Mouse (Mus musculus) hindbrain, embryonic 11.5 days (tissue): Measurements from ENCODE around the gene Stk32c. TPM values are rescaled to one million over a fixed set of nuclear protein-coding genes. Genes with fewer than 3 reads are reported as not detected.

ENCODE experiments used
- ATAC-seq: fragments of 200-750 bp; cut with Nextera tagmentation; 2 replicates; pipeline ENCODE4 v1.8.0; 2017; ENCODE audit warnings: mild to moderate bottlenecking, moderate TSS enrichment, moderate library complexity; ENCODE audit not compliant: low FRiP score
- DNase-seq: peaks from one replicate; pipeline ENCODE4 v3.0.0-alpha.2; 2015; ENCODE audit warnings: low spot score
- H3K27ac ChIP-seq: fragments of 300-500 bp; sonication (generic); 2 replicates; pipeline ENCODE4 v1.5.1; 2014; ENCODE audit warnings: mild to moderate bottlenecking, low read depth, low read length
- H3K27me3 ChIP-seq: fragments of 300-500 bp; sonication (generic); 2 replicates; pipeline ENCODE4 v1.6.1; 2014; ENCODE audit warnings: mild to moderate bottlenecking, low read length, moderate library complexity, mixed read lengths; ENCODE audit not compliant: control insufficient read depth, insufficient read depth
- H3K36me3 ChIP-seq: fragments of 300-500 bp; sonication (generic); 2 replicates; pipeline ENCODE4 v1.6.1; 2014; ENCODE audit warnings: mild to moderate bottlenecking, low read length, moderate library complexity, mixed read lengths; ENCODE audit not compliant: control insufficient read depth, insufficient read depth
- H3K4me1 ChIP-seq: fragments of 300-500 bp; sonication (generic); replicated peaks from 2 replicates; pipeline ENCODE4 v1.6.1; 2014; ENCODE audit warnings: low read length, mixed read lengths; ENCODE audit not compliant: control insufficient read depth, insufficient read depth
- H3K4me2 ChIP-seq: fragments of 300-500 bp; sonication (generic); replicated peaks from 2 replicates; pipeline ENCODE4 v1.6.1; 2014; ENCODE audit warnings: mild to moderate bottlenecking, low read depth, low read length
- H3K4me3 ChIP-seq: fragments of 300-500 bp; sonication (generic); 2 replicates; pipeline ENCODE4 v1.5.1; 2014; ENCODE audit warnings: low read depth, low read length
- H3K9ac ChIP-seq: fragments of 300-500 bp; sonication (generic); 2 replicates; pipeline ENCODE4 v1.6.1; 2014; ENCODE audit warnings: low read depth, low read length
- H3K9me3 ChIP-seq: fragments of 300-500 bp; sonication (generic); 2 replicates; pipeline ENCODE4 v1.6.1; 2016; ENCODE audit warnings: low read length; ENCODE audit not compliant: control insufficient read depth
- WGBS: fragments of 180-500 bp; shearing (Covaris S2); extraction: QIAGEN DNeasy Blood & Tissue Kit; methylation state at CpG from one replicate; pipeline ENCODE4 v1.1.7; 2014; 5-methylcytosine and 5-hydroxymethylcytosine counted together
- polyA plus RNA-seq: library from polyadenylated mRNA; unstranded; fragments of >200 nt; fragmentation: Nextera tagmentation; extraction: Ambion mirVana; gene quantifications from 2 replicates; pipeline ENCODE4 v1.2.1, GENCODE M21; 2014

Gene Stk32c
- 0.52 and 0.54 TPM in 2 replicates for polyA plus RNA-seq

GRCm38 (mm10) chr7:139212754-139213745, at the start of gene Stk32c, which contains the start of gene Lrrc27:
TSS of gene Stk32c (minus strand) at chr7:139213307.
TSS of gene Lrrc27 (plus strand) at chr7:139212988.
- 3% methylated on average over 53 of the region's 53 CpGs for WGBS
- Histone ChIP-seq H3K4me3 (peak within 1 kb of the TSS; percentile 46), H3K27ac (peak within 1 kb of the TSS; percentile 83), H3K9me3 (no peaks in the 10 kb centered on the region), H3K4me1 (no peaks in the 10 kb centered on the region), H3K27me3 (no peaks in the 10 kb centered on the region), H3K4me2 (peak within 1 kb of the TSS; percentile 45), H3K36me3 (no peaks in the 10 kb centered on the region), H3K9ac (peak within 1 kb of the TSS; percentile 70)
- DNase-seq (peak; percentile 98), ATAC-seq (peak; percentile 97)

GRCm38 (mm10) chr7:139257752-139258542, 44.8 kb upstream of the Stk32c start:
- WGBS, result 73% methylated on average over 10 of the region's 10 CpGs
- Histone ChIP-seq H3K9me3 (no peaks in the 10 kb centered on the region), H3K9ac (no peak overlapping the region), H3K4me2 (no peak overlapping the region), H3K27me3 (no peaks in the 10 kb centered on the region), H3K4me1 (no peaks in the 10 kb centered on the region), H3K27ac (no peak overlapping the region), H3K4me3 (no peak overlapping the region), H3K36me3 (no peaks in the 10 kb centered on the region)
- no peak for ATAC-seq
- no peak for DNase-seq

DNA sequence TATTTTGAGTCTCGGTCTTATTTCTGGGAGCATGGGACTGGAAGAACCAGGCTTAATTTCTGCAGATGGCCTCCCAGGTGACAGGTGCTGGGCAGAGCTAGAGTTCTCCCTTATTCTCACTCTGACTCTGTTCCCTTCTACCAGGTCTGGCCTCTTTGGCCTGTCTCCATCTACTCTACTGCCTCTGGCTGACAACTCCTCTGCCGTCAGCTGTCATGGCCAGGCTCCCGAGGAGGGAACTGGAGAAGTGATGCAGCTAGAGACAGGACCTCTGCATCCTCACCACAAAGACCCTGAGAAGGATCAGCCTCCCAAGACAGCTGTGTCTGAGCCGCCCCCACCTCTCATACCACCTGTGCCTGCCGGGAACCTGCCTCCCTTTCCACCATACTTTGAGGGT, 41.5 kb upstream of the Stk32c start:
- H3K4me2 ChIP-seq, result no peak overlapping the region
- no peak overlapping the region for H3K27ac ChIP-seq
- H3K36me3 ChIP-seq, result no peaks in the 10 kb centered on the region
- H3K4me3 ChIP-seq, result no peak overlapping the region
- 0 out of 2 replicates have a peak, but pooled peaks cover 5% of the 10 kb centered on the region for H3K27me3 ChIP-seq
- no peaks in the 10 kb centered on the region; the same call in 1 of the 2 replicates for H3K4me1 ChIP-seq
- 80% methylated on average over 5 of the region's 5 CpGs for WGBS
- DNase-seq, result no peak
- ATAC-seq, result no peak
- no peaks in the 10 kb centered on the region for H3K9me3 ChIP-seq
- no peak overlapping the region for H3K9ac ChIP-seq

- DNase-seq (no peak), ATAC-seq (no peak)
- H3K27ac ChIP-seq, result no peak overlapping the region
- H3K4me3 ChIP-seq, result no peak overlapping the region
- peaks cover 7% of the 10 kb centered on the region for H3K4me1 ChIP-seq
- H3K9ac ChIP-seq, result no peak overlapping the region
- no peaks in the 10 kb centered on the region for H3K9me3 ChIP-seq
- 84% methylated on average over 3 of the region's 3 CpGs for WGBS
- no peak overlapping the region for H3K4me2 ChIP-seq
- no peaks in the 10 kb centered on the region for H3K36me3 ChIP-seq
- peaks cover 11% of the 10 kb centered on the region; the same call in 1 of the 2 replicates for H3K27me3 ChIP-seq
Observed at GRCm38 (mm10) chr7:139253462-139253861, 40.4 kb upstream of the Stk32c start.

GRCm38 (mm10) chr7:139252986-139253385, 39.9 kb upstream of the Stk32c start:
- Histone ChIP-seq H3K4me2 (no peak overlapping the region), H3K4me3 (no peak overlapping the region), H3K27me3 (peaks cover 11% of the 10 kb centered on the region; the same call in 1 of the 2 replicates), H3K4me1 (peaks cover 7% of the 10 kb centered on the region), H3K9ac (no peak overlapping the region), H3K27ac (no peak overlapping the region), H3K36me3 (no peaks in the 10 kb centered on the region), H3K9me3 (no peaks in the 10 kb centered on the region)
- WGBS, result 79% methylated on average over 9 of the region's 9 CpGs
- no peak for DNase-seq
- no peak for ATAC-seq

DNA sequence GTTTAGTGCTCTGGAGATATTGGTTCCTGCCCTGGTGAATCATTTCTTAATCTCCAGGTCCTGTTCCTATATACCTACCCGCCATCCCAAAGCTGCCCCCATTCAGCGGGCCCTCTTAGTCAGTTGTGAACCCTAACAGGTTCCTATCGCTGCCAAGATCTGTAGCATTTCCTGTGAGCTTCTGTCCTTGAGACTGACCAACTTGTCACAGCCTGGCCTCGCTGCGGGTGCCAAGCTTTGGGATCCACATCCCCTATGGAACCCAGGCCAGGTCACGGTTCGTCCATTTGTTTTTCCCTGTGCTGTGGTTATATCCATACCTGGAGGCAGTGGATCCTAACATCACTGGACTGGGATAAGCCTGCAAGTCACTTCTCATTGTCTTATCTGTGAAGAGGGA, 39.5 kb upstream of the Stk32c start:
- H3K27ac ChIP-seq, result no peak overlapping the region
- DNase-seq (no peak), ATAC-seq (no peak)
- 92% methylated on average over 7 of the region's 7 CpGs for WGBS
- H3K27me3 ChIP-seq, result peaks cover 11% of the 10 kb centered on the region; the same call in 1 of the 2 replicates
- no peak overlapping the region for H3K4me3 ChIP-seq
- H3K4me1 ChIP-seq, result peaks cover 8% of the 10 kb centered on the region
- no peaks in the 10 kb centered on the region for H3K36me3 ChIP-seq
- H3K4me2 ChIP-seq, result no peak overlapping the region
- no peaks in the 10 kb centered on the region for H3K9me3 ChIP-seq
- H3K9ac ChIP-seq, result no peak overlapping the region

DNA sequence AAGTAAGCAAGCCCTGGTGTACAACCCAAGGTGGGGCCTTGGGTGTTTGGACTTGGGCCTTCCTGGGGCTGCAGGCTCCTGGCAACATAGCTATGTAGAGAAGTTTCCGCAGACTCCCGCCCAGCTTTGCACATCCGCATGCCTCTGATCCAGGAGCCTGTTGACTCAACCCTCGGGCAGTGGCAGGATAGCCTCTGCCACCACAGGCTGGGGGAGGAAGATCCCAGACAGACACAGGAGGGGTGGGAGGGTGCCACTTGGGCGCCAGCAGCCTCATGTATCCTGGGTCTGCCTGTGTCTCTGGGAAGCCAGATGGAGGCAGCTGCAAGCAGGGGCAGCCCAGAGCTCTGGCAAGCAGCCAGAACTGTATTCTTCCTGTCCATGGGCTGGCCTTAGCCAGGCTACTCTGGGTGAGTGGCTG, 38.8 kb upstream of the Stk32c start:
- WGBS, result 84% methylated on average over 5 of the region's 5 CpGs
- DNase-seq (peak; percentile 32), ATAC-seq (no peak)
- no peak overlapping the region for H3K4me2 ChIP-seq
- no peaks in the 10 kb centered on the region for H3K36me3 ChIP-seq
- H3K27ac ChIP-seq, result no peak overlapping the region
- H3K9me3 ChIP-seq, result no peaks in the 10 kb centered on the region
- no peak overlapping the region for H3K4me3 ChIP-seq
- H3K9ac ChIP-seq, result no peak overlapping the region
- H3K4me1 ChIP-seq, result peaks cover 13% of the 10 kb centered on the region
- peaks cover 15% of the 10 kb centered on the region; the same call in 1 of the 2 replicates for H3K27me3 ChIP-seq

DNA sequence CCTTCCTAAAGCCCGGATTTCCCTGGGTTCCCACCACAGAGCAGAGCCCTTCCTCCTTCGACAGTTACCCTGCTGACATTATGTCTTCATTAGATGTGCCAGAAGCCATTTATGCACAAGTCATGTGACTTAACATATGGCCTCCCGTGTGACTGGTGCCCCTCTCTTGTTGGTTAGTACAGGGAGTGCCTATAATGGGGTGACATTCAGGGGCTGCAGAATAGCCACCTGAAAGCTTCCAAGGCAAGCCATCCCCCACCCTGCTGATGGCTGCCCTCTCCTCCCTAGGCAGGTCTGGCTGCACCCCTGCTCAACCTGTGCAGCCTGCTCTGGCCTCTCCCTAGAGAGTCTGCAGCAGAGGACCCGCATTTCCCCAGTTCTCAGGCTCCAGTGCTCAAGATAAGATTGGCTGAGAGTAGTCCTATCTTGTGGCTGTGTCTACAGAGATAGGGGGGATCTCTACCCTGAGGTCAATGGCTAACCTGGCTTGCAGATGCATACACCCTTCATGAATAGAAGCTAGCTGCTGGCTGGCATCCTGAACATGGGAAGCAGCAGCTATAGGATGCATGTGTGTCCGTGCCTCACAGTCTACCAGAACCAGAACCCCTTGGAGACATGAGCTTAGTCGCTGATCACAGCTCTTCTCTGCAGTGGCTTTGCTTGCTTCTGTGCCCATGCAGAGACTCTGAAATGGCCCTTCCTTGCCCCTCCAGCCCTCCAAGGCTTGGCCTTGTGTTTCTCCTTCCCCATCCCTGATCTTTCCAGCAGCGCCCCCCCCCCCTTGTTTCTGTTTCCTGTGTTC, 36.5 kb upstream of the Stk32c start:
- DNase-seq, result peak; percentile 5
- 42% methylated on average over 7 of the region's 7 CpGs for WGBS
- H3K27ac ChIP-seq, result no peak overlapping the region
- H3K4me1 ChIP-seq, result peaks cover 13% of the 10 kb centered on the region
- H3K4me2 ChIP-seq, result peak overlapping the region; percentile 95
- H3K4me3 ChIP-seq, result no peak overlapping the region
- H3K9me3 ChIP-seq, result no peaks in the 10 kb centered on the region
- H3K36me3 ChIP-seq, result no peaks in the 10 kb centered on the region
- peak; percentile 17; the same call in 1 of the 2 replicates for ATAC-seq
- peaks cover 20% of the 10 kb centered on the region; the same call in 1 of the 2 replicates for H3K27me3 ChIP-seq
- H3K9ac ChIP-seq, result no peak overlapping the region
